Mouse (Mus musculus): ENCODE measurements at regions not wholly inside any gene's neighbourhood (a gene's known extent, or its start where the extent isn't known, plus 50 kb on each side); places are given as distances from the start of the nearest gene placed in this dataset.

DNA sequence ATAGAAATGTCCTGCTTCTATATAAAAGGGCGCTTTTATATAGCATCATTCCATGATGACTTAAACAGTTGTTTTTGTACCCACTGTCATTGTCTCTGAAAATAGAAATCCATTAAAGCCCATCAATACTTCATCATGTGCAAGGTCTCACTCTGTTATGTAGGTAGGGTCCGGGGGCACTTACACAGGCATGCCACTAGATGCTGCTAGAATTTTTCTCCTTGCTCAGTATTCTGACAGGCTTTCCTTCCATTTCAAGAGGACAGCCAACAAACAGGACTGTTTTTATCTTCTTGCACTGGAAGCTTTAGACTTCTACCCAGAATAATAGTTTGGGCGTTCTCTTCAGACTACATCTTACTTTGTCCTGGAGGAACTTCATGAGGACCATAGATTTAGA, 268.2 kb upstream of the Nudt12 start:
- 47% methylated on average over 3 of the region's 3 CpGs for WGBS (ENCODE audit: insufficient replicate concordance)
- no peaks in the 10 kb centered on the region for H3K4me1 ChIP-seq (replicated peaks; ENCODE audit: control insufficient read depth in 2 of 2, insufficient read depth in 2 of 2, low read length in 1 of 2)
- no peak overlapping the region for H3K4me3 ChIP-seq (ENCODE audit: insufficient read depth in 1 of 2, low read depth in 2 of 2, low read length in 2 of 2)
- H3K27ac ChIP-seq: no peak overlapping the region
- H3K27me3 ChIP-seq (ENCODE audit: control insufficient read depth, insufficient read depth, low read length): no peaks in the 10 kb centered on the region
- no peak for DNase-seq (ENCODE audit: low read depth in 3 of 3, low spot score in 3 of 3)
- ATAC-seq (ENCODE audit: insufficient read depth): no peak
- no peaks in the 10 kb centered on the region for H3K9me3 ChIP-seq (ENCODE audit: control insufficient read depth, low read length)
- H3K4me2 ChIP-seq (ENCODE audit: low read depth): no peak overlapping the region
- no peak overlapping the region for H3K9ac ChIP-seq (replicated peaks)
- H3K36me3 ChIP-seq (replicated peaks; ENCODE audit: control insufficient read depth, insufficient read depth, low read depth): no peaks in the 10 kb centered on the region
- TF ChIP-seq EP300 (IDR thresholded peaks at IDR 0.05; ENCODE audit: low read depth) (no peak), CTCF (IDR thresholded peaks at IDR 0.05; ENCODE audit: low read depth) (no peak)

DNA sequence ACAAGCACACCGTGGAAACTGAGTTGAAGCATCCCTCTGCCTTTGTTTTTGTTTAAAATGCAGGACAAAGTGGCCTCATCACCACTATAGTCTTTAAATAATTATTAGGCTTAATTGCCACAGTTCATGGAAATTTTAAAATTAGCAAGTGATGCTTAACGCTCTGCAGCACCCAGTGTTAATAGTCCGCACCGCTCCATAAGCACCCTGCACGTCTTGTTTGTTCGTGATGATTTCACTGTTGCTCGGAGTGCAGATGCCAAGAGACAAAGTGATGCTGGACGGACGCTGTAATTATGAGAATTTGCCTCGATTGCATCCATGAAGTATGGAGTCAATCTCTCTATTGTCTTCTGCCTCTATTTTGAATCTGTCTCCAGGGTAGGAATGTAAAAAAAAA, 266.6 kb upstream of the Nudt12 start:
- H3K27me3 ChIP-seq (ENCODE audit: control insufficient read depth, insufficient read depth, low read length): no peaks in the 10 kb centered on the region
- no peaks in the 10 kb centered on the region for H3K9me3 ChIP-seq (ENCODE audit: control insufficient read depth, low read length)
- H3K36me3 ChIP-seq (replicated peaks; ENCODE audit: control insufficient read depth, insufficient read depth, low read depth): no peaks in the 10 kb centered on the region
- H3K4me2 ChIP-seq (ENCODE audit: low read depth): no peak overlapping the region
- no peak overlapping the region for H3K9ac ChIP-seq (replicated peaks)
- TF ChIP-seq CTCF (IDR thresholded peaks at IDR 0.05; ENCODE audit: low read depth) (no peak), EP300 (IDR thresholded peaks at IDR 0.05; ENCODE audit: low read depth) (no peak)
- DNase-seq (ENCODE audit: low read depth in 3 of 3, low spot score in 3 of 3): no peak
- no peak overlapping the region for H3K4me3 ChIP-seq (ENCODE audit: insufficient read depth in 1 of 2, low read depth in 2 of 2, low read length in 2 of 2)
- ATAC-seq (ENCODE audit: insufficient read depth): no peak
- H3K4me1 ChIP-seq (replicated peaks; ENCODE audit: control insufficient read depth in 2 of 2, insufficient read depth in 2 of 2, low read length in 1 of 2): no peaks in the 10 kb centered on the region
- WGBS (ENCODE audit: insufficient replicate concordance): 73% methylated on average over 10 of the region's 10 CpGs
- no peak overlapping the region for H3K27ac ChIP-seq

DNA sequence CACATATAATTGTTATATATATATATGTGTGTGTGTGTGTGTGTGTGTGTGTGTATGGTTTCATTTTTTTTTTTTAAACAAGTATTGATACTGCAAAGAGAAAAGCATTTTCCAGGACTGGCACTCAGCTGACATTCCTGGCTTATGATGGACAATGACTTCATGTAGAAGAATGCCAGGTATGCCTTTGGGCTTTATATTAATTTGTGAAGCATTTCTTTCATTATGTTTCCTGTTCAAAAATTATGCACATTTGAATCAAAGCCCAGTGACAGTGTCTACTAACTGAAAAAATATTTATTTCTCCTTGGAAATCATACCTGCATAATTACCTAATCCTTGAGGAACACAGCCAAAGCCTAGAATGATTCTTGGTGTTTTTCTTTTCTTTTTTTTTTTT, 256.4 kb upstream of the Nudt12 start:
- H3K36me3 ChIP-seq (replicated peaks; ENCODE audit: control insufficient read depth, insufficient read depth, low read depth): no peaks in the 10 kb centered on the region
- no peaks in the 10 kb centered on the region for H3K9me3 ChIP-seq (ENCODE audit: control insufficient read depth, low read length)
- DNase-seq (ENCODE audit: low read depth in 3 of 3, low spot score in 3 of 3) (no peak), ATAC-seq (ENCODE audit: insufficient read depth) (no peak)
- H3K4me2 ChIP-seq (ENCODE audit: low read depth): no peak overlapping the region
- no peak for TF ChIP-seq CTCF (IDR thresholded peaks at IDR 0.05; ENCODE audit: low read depth)
- TF ChIP-seq EP300 (IDR thresholded peaks at IDR 0.05; ENCODE audit: low read depth): no peak
- H3K4me1 ChIP-seq (replicated peaks; ENCODE audit: control insufficient read depth in 2 of 2, insufficient read depth in 2 of 2, low read length in 1 of 2): no peaks in the 10 kb centered on the region
- H3K27me3 ChIP-seq (ENCODE audit: control insufficient read depth, insufficient read depth, low read length): no peaks in the 10 kb centered on the region
- no peak overlapping the region for H3K9ac ChIP-seq (replicated peaks)
- no peak overlapping the region for H3K27ac ChIP-seq
- no peak overlapping the region for H3K4me3 ChIP-seq (ENCODE audit: insufficient read depth in 1 of 2, low read depth in 2 of 2, low read length in 2 of 2)

DNA sequence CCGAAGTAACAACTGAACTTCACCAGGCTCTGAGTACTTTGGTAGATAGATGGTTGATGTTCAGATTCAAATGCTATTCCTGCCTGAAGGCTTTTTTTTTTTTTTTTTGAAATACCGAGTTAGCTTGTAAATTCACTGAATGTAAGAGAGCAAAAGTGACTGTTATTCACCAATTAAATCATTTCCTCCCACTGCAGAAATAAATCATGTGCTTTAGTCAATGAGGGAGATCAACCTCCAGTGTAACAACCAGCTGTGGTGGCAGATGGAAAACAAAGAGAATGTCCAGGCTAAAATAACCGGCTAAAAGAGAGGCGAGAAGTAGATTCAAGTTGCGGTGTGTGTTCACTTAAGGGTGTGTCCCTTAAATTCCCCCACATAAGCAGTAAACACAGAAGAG, 235.8 kb upstream of the Nudt12 start:
- 69% methylated on average over 5 of the region's 5 CpGs for WGBS (ENCODE audit: insufficient replicate concordance)
- H3K4me2 ChIP-seq (ENCODE audit: low read depth): no peak overlapping the region
- ATAC-seq (ENCODE audit: insufficient read depth) (no peak), DNase-seq (ENCODE audit: low read depth in 3 of 3, low spot score in 3 of 3) (no peak)
- H3K9ac ChIP-seq (replicated peaks): no peak overlapping the region
- no peak overlapping the region for H3K27ac ChIP-seq
- H3K4me1 ChIP-seq (replicated peaks; ENCODE audit: control insufficient read depth in 2 of 2, insufficient read depth in 2 of 2, low read length in 1 of 2): no peaks in the 10 kb centered on the region
- H3K9me3 ChIP-seq (ENCODE audit: control insufficient read depth, low read length): no peaks in the 10 kb centered on the region
- no peak overlapping the region for H3K4me3 ChIP-seq (ENCODE audit: insufficient read depth in 1 of 2, low read depth in 2 of 2, low read length in 2 of 2)
- TF ChIP-seq EP300 (IDR thresholded peaks at IDR 0.05; ENCODE audit: low read depth): no peak
- no peak for TF ChIP-seq CTCF (IDR thresholded peaks at IDR 0.05; ENCODE audit: low read depth)
- no peaks in the 10 kb centered on the region for H3K36me3 ChIP-seq (replicated peaks; ENCODE audit: control insufficient read depth, insufficient read depth, low read depth)
- H3K27me3 ChIP-seq (ENCODE audit: control insufficient read depth, insufficient read depth, low read length): no peaks in the 10 kb centered on the region

DNA sequence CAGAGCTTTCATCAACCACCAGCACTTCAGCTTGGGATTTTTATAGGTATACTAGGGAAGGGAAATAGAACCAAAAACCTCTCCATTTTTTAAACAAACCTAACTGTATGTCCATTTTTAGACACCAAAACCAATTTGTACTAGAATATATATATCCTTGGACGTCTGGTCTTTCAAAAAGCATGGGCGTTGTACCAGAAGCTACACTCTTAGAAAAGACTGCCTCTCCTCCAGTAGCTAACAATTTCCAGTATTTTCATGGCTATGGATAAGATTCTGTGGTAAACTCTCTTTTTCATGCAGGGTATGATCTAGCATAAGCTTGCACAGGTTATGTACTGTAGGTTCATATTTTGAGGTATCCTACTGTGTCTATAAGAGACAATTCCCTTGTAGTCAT, 219.1 kb upstream of the Nudt12 start:
- Histone ChIP-seq H3K27ac (no peak overlapping the region), H3K9me3 (ENCODE audit: control insufficient read depth, low read length) (no peaks in the 10 kb centered on the region), H3K4me1 (replicated peaks; ENCODE audit: control insufficient read depth in 2 of 2, insufficient read depth in 2 of 2, low read length in 1 of 2) (no peaks in the 10 kb centered on the region), H3K27me3 (ENCODE audit: control insufficient read depth, insufficient read depth, low read length) (no peaks in the 10 kb centered on the region), H3K36me3 (replicated peaks; ENCODE audit: control insufficient read depth, insufficient read depth, low read depth) (no peaks in the 10 kb centered on the region), H3K9ac (replicated peaks) (no peak overlapping the region), H3K4me3 (ENCODE audit: insufficient read depth in 1 of 2, low read depth in 2 of 2, low read length in 2 of 2) (no peak overlapping the region), H3K4me2 (ENCODE audit: low read depth) (no peak overlapping the region)
- DNase-seq (ENCODE audit: low read depth in 3 of 3, low spot score in 3 of 3): no peak
- no peak for ATAC-seq (ENCODE audit: insufficient read depth)
- WGBS (ENCODE audit: insufficient replicate concordance): 43% methylated on average over 2 of the region's 2 CpGs
- TF ChIP-seq EP300 (IDR thresholded peaks at IDR 0.05; ENCODE audit: low read depth): no peak
- TF ChIP-seq CTCF (IDR thresholded peaks at IDR 0.05; ENCODE audit: low read depth): no peak

All from liver, embryonic 14.5 days (tissue).